Mouse (Mus musculus): ENCODE measurements around the gene Pla2g1b.
A peak's percentile ranks its signal among the peaks of the same experiment; 100 is the strongest.
"Not testable (repeated sequence)": the region's sequence is repeated elsewhere in the genome, so short reads cannot be mapped to it uniquely, and the experiment has no call there.

Pla2g1b gene

GRCm38 (mm10) chr5:115483947-115484920, 18.2 kb downstream of the Pla2g1b start, which contains the start of gene Sirt4:
Gene Sirt4 (minus strand): TSS chr5:115484725.
- peak; percentile 60 to 83 for DNase-seq (ENCODE audit: low spot score in 2 of 2)

- DNase-seq (ENCODE audit: low spot score in 2 of 2), result no peak
Measured at GRCm38 (mm10) chr5:115484996-115485395, 18.9 kb downstream of the Pla2g1b start.

- DNase-seq (ENCODE audit: low spot score in 2 of 2), result no peak
Measured at GRCm38 (mm10) chr5:115485489-115486205, 19.6 kb downstream of the Pla2g1b start.

- DNase-seq (ENCODE audit: low spot score in 2 of 2), result no peak
Measured at GRCm38 (mm10) chr5:115486726-115487125, 20.7 kb downstream of the Pla2g1b start.

- no peak for DNase-seq (ENCODE audit: low spot score in 2 of 2)
Measured at GRCm38 (mm10) chr5:115487353-115487752, 21.3 kb downstream of the Pla2g1b start.

GRCm38 (mm10) chr5:115487942-115488580, 22.0 kb downstream of the Pla2g1b start:
- no peak for DNase-seq (ENCODE audit: low spot score in 2 of 2)

GRCm38 (mm10) chr5:115488841-115489698, 23.0 kb downstream of the Pla2g1b start:
- peak; percentile 85 to 91 for DNase-seq (ENCODE audit: low spot score in 2 of 2)

- peak; percentile 89 to 91 for DNase-seq (ENCODE audit: low spot score in 2 of 2)
Measured at GRCm38 (mm10) chr5:115489699-115490637, 23.9 kb downstream of the Pla2g1b start.

GRCm38 (mm10) chr5:115490638-115491000, 24.6 kb downstream of the Pla2g1b start:
- no peak for DNase-seq (ENCODE audit: low spot score in 2 of 2)

GRCm38 (mm10) chr5:115491076-115491475, 25.0 kb downstream of the Pla2g1b start:
- DNase-seq (ENCODE audit: low spot score in 2 of 2), result no peak

GRCm38 (mm10) chr5:115491771-115492322, 25.8 kb downstream of the Pla2g1b start:
- peak; percentile 46 to 51 for DNase-seq (ENCODE audit: low spot score in 2 of 2)

GRCm38 (mm10) chr5:115492711-115493335, 26.8 kb downstream of the Pla2g1b start:
- no peak for DNase-seq (ENCODE audit: low spot score in 2 of 2)

GRCm38 (mm10) chr5:115493441-115493840, 27.4 kb downstream of the Pla2g1b start:
- DNase-seq (ENCODE audit: low spot score in 2 of 2), result no peak

- DNase-seq (ENCODE audit: low spot score in 2 of 2), result not testable (repeated sequence)
Measured at GRCm38 (mm10) chr5:115495618-115496017, 29.6 kb downstream of the Pla2g1b start.

- no peak for DNase-seq (ENCODE audit: low spot score in 2 of 2)
Measured at GRCm38 (mm10) chr5:115497033-115497432, 31.0 kb downstream of the Pla2g1b start.

GRCm38 (mm10) chr5:115498307-115499240, 32.5 kb downstream of the Pla2g1b start:
- DNase-seq (ENCODE audit: low spot score in 2 of 2), result no peak

- DNase-seq (ENCODE audit: low spot score in 2 of 2), result no peak
Measured at GRCm38 (mm10) chr5:115500383-115500935, 34.4 kb downstream of the Pla2g1b start.

- no peak for DNase-seq (ENCODE audit: low spot score in 2 of 2)
Measured at GRCm38 (mm10) chr5:115503035-115503434, 37.0 kb downstream of the Pla2g1b start.
